Comparison of ENCODE assay signal across 9 mouse cellular contexts in the genomic region with DNA sequence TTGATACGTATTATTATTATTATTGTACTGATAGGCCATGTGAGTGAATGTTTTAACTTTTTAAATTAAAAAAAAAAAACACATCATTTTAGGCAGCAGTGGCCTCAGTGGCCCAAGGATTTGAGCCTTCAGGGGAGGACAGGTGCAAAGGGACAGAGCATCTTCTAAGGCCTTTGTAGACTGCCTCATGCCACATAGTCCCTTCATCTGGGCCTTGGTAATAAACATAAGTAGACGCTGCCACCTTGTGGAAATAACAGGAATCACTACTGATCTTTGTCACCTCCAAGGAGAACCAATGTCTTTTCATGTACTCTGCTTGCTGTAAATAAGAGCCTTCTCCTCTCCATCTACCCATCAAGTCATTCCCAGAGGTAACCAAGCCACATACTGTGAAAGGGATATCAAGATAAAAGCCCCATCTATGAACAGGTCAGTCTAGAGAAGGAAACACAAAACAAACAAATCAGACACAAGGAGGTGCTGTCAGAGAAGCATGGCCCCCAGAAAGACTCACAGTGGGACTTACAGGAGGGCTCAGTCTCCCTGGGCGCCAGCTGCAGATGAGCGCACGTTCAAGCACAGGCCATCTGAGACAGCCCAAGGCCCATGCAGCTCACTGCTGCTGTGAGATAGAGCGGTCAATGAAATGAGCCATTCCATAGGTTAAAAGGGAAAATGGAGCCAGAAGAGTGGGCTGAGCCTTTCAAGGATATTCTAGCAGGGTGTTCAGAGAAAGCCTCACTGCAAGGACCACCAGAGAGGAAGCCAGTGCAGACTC. TPM values are rescaled to one million over a fixed set of nuclear protein-coding genes. Genes with fewer than 3 reads are reported as not detected.
DNase-seq lines count a peak whose midpoint lies in the region; ATAC-seq lines count a peak whose summit lies in the region.
"Had no signal": no experiment of that assay in that cellular context is flagged by ENCODE, and none has a peak within 500 bp of the region (broad histone marks: within the 10 kb centered on the region; RNA-seq: fewer than 3 reads in every experiment).

No protein-coding gene starts in this region.

- H3K4me1 ChIP-seq in hindbrain, embryonic 15.5 days (replicated peaks), result no peaks in the 10 kb centered on the region
- no peaks in the 10 kb centered on the region for H3K4me1 ChIP-seq in lung, embryonic 16.5 days (replicated peaks; ENCODE audit: control insufficient read depth, insufficient read depth, low read length)

- H3K4me3 ChIP-seq in hindbrain, embryonic 15.5 days, result no peak overlapping the region
- no peak overlapping the region for H3K4me3 ChIP-seq in lung, embryonic 16.5 days (ENCODE audit: low read length)
- H3K4me3 ChIP-seq: embryonic facial prominence, embryonic 13.5 days had no signal

- no peaks in the 10 kb centered on the region for H3K9me3 ChIP-seq in hindbrain, embryonic 15.5 days
- H3K9me3 ChIP-seq in lung, embryonic 16.5 days (ENCODE audit: control insufficient read depth, low read length), result no peaks in the 10 kb centered on the region
- H3K9me3 ChIP-seq: embryonic facial prominence, embryonic 13.5 days had no signal

- H3K4me2 ChIP-seq in hindbrain, embryonic 15.5 days, result no peak overlapping the region
- H3K4me2 ChIP-seq in lung, embryonic 16.5 days (ENCODE audit: low read depth, low read length), result no peak overlapping the region
- H3K4me2 ChIP-seq: embryonic facial prominence, embryonic 13.5 days had no signal

- H3K27me3 ChIP-seq in hindbrain, embryonic 15.5 days, result no peaks in the 10 kb centered on the region
- no peaks in the 10 kb centered on the region for H3K27me3 ChIP-seq in lung, embryonic 16.5 days (ENCODE audit: control insufficient read depth, insufficient read depth, low read depth, low read length)

- no peak overlapping the region for H3K9ac ChIP-seq in hindbrain, embryonic 15.5 days
- no peak overlapping the region for H3K9ac ChIP-seq in lung, embryonic 16.5 days (ENCODE audit: low read length)
- H3K9ac ChIP-seq: embryonic facial prominence, embryonic 13.5 days had no signal

- 59% methylated on average over 6 of the region's 6 CpGs for WGBS in hindbrain, embryonic 15.5 days
- WGBS in lung, embryonic 16.5 days, result 56% methylated on average over 6 of the region's 6 CpGs

- peak; percentile 59 to 72 for DNase-seq in left cerebral cortex, adult 18-20 months (ENCODE audit: low spot score in 2 of 2)
- DNase-seq in left cerebral cortex, adult 8-10 months (ENCODE audit: low spot score in 2 of 2), result no peak
- peak; percentile 74 for DNase-seq in R1 (ENCODE audit: low read depth, low spot score)
- peak; percentile 71 for DNase-seq in embryo, embryonic 11 days
- peak; percentile 44 for DNase-seq in skeletal muscle tissue, adult 2 months (ENCODE audit: low read depth, low spot score)
- DNase-seq in spleen, postnatal 36 days (ENCODE audit: low spot score in 2 of 2), result no peak

- no peaks in the 10 kb centered on the region for H3K36me3 ChIP-seq in hindbrain, embryonic 15.5 days
- H3K36me3 ChIP-seq in lung, embryonic 16.5 days (ENCODE audit: control insufficient read depth, insufficient read depth, low read length), result no peaks in the 10 kb centered on the region
- H3K36me3 ChIP-seq: embryonic facial prominence, embryonic 13.5 days had no signal

- ATAC-seq in hindbrain, embryonic 15.5 days (ENCODE audit: low FRiP score, low read depth), result peak; percentile 71
- ATAC-seq in lung, embryonic 16.5 days (ENCODE audit: low read depth), result 0 out of 2 replicates have a peak, but pooled peaks have one; percentile 36

- no peak overlapping the region for H3K27ac ChIP-seq in hindbrain, embryonic 15.5 days (replicated peaks)
- no peak overlapping the region for H3K27ac ChIP-seq in lung, embryonic 16.5 days (ENCODE audit: low read length)
- H3K27ac ChIP-seq: embryonic facial prominence, embryonic 13.5 days had no signal

RNA-seq across cellular contexts. Expression of gene Glb1l2, which starts 30.0 kb away (rescaled TPM):
- total RNA-seq in left cerebral cortex, adult 18-20 months (2021), result under 1 TPM; 0.12 to 0.23 TPM
- under 1 TPM; 0.20 to 0.95 (median 0.42) TPM for total RNA-seq in left cerebral cortex, adult 8-10 months (2022)
- polyA plus RNA-seq in hindbrain, embryonic 15.5 days (2015; fragmentation: Nextera tagmentation; extraction: Ambion mirVana), result 2.0 and 2.5 TPM in 2 replicates
- polyA plus RNA-seq in lung, embryonic 16.5 days (2015; fragmentation: Nextera tagmentation; extraction: Ambion mirVana), result 10.5 and 11.1 TPM in 2 replicates

RNA-seq across cellular contexts. Expression of gene B3gat1, which starts 42.8 kb away (rescaled TPM):
- 100 to 1,000 TPM; 199 to 207 TPM for total RNA-seq in left cerebral cortex, adult 18-20 months (2021)
- total RNA-seq in left cerebral cortex, adult 8-10 months (2022), result 100 to 1,000 TPM; 169 to 190 (median 171) TPM
- 41.1 and 51.0 TPM in 2 replicates for polyA plus RNA-seq in hindbrain, embryonic 15.5 days (2015; fragmentation: Nextera tagmentation; extraction: Ambion mirVana)
- polyA plus RNA-seq in lung, embryonic 16.5 days (2015; fragmentation: Nextera tagmentation; extraction: Ambion mirVana), result 0.11 TPM in 1 of 2 replicates, not detected in the other

Comparison
In these comparisons a context has a peak if more than half of its experiments do, and no peak if none do; other contexts are left out.
1. DNase-seq: peak in left cerebral cortex, adult 18-20 months (2 of 2), R1 (single experiment), embryo, embryonic 11 days (single experiment) and skeletal muscle tissue, adult 2 months (single experiment); none in left cerebral cortex, adult 8-10 months (0 of 2) and spleen, postnatal 36 days (0 of 2).